Mouse (Mus musculus): ENCODE data around the gene Ttll5.

Gene Ttll5

DNA sequence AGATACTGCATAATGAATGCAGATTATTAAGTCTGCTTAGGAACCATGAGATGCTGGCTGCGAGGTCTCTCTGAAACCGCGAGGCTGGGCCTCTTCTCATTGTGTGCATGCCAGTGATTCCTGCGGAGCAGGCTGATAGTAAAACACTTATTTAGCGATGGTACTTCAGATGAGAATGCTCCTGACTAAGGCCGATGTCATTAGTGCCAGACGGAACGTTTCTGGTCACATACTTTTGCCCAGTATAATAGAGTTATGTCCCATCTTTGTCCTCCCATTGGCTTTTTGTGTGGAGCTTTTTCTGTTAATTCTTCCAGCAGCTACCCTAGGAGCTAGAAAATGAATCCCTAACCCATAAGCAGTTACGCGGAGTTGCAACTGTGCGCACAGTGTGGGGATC is 273.3 kb downstream of the Ttll5 start:
- DNase-seq (ENCODE audit: low spot score in 2 of 2): no peak

DNA sequence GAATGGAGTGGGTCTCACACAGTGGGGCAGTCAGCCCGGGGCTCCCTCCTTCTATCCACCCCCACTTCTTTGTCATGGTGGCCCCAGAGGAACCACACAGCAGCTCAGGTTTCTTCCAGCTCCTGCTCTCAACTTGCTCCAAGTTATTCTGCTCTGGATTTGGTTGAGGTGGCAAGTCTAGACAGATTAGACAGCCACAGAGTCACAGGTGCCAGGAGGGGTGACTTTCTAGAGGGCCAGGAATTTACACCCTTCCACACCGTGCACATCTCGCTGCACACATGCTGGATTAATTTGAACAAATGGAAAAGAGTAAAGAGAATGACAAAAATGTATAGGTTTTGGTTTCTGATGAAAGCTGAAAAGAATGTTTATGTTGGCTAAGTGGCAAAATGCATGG is 276.3 kb downstream of the Ttll5 start:
- DNase-seq (ENCODE audit: low spot score in 2 of 2): no peak

DNA sequence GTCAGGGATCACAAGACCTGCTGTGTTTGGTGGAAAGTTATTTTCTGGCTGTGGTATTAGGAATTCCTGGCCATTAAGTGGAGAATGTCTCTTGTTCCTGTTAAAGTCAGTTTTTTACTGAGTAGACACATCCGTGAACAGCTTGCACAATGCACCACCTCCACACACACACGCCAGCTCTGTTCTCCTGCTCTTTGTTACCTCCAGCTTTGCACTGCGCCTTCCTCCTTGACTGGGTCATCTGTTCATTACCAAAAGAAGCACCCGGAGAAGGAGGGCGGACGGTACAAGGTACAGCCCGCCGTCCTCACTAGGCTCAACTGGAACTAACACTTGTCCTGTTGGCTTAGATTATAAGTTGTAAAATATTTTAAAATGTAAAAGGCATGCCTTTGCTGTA is 278.2 kb downstream of the Ttll5 start:
- no peak for DNase-seq (ENCODE audit: low spot score in 2 of 2)

DNA sequence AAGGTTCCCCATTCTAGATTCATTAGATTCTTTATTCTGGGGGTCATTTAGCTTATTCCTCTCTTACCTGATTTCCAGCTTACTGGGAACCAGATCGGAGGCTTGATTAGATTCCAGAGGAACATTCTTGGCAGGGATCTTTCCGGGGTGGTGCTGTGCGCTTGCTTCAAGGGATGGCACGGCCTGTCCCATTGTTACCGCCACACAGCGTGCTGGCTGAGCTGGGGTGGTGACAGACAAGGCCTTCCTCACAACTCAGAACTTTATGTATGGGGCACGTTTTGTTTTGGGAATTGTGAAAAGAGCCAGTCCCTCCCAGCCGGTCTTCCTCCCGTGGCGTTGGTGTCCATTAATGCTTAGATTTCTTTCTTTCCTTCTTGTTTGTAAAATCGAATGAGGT is 278.9 kb downstream of the Ttll5 start:
- peak in 1 of 2 experiments; percentile 20 for DNase-seq (ENCODE audit: low spot score in 2 of 2)

DNA sequence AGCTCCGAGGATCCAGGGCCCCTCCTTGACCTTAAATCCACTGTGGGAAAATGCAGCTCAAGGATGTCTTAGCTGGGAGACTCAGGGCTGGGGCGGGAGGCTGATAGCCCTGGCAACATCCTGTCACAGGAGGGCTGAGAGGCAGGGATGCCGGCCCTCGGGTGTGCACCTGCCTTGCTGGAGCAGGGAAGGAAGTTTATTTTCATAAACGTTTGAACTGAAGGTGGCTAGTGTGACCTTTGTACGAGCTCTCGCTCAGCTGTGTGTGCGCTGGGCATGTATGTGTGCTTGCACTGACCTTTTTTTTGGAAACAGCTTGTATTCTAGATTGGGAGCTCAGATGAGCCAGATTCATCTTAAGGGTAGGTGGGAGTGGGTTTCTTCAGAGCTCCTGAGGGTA is 279.4 kb downstream of the Ttll5 start:
- DNase-seq (ENCODE audit: low spot score in 2 of 2): peak in 1 of 2 experiments; percentile 6

DNA sequence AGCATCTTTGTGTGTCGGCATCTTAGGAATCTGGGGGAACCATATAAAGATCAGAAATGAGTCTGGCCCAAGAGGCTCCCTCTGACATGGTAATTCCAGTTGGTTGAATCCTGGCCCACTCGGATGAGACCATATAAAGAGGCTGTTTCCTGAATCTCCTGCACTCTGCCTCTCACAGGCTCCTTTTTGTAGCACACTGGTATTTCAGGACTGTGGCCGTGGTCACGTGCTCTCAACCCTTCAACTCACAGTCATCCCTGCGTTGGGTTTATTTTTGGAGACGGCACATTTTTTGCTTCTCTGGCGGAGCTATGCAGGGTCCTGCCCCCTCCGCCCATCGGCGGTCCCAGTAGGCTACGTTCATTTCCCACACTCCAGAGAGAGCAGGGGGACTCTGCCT is 279.8 kb downstream of the Ttll5 start:
- peak in 1 of 2 experiments; percentile 21 for DNase-seq (ENCODE audit: low spot score in 2 of 2)

DNA sequence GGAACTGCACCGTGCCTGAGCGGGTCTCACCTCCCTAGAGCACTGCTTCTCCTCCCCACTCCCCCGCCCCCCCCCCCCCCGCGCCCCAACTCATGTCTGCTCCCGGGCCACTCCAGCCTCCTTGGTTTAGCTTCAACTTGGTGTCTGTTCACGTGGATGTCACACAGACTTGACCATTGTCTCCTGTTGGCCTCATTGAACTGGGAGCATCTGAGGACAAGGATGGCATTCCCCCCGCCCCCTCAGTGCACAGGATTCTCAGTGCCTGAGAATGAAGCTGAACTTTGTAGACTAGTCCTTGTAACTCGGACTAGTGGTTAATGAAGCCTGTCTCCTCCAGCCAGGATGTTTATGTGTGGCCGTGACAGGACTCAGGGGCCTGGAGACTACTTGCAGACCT is 281.1 kb downstream of the Ttll5 start:
- no peak for DNase-seq (ENCODE audit: low spot score in 2 of 2)

DNA sequence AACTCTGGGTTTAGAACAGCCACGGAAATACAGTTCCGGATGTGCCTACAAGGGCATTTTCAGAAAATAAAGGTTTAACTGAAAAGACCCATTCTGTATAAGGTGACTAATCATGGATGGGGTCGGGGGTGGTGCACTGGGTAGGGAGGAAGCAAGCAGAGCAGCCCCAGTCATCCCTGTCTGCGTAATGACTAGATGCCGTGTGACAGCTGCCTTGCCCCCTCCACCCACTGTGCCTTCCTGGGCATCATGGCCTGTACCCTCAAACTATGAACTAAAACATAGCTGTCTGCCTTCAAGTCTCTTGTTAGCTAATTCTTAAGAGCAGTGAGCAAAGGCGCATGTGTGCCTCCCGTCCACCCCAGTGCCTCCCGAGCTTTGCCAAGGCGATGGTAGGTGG is 281.6 kb downstream of the Ttll5 start:
- no peak for DNase-seq (ENCODE audit: low spot score in 2 of 2)

DNA sequence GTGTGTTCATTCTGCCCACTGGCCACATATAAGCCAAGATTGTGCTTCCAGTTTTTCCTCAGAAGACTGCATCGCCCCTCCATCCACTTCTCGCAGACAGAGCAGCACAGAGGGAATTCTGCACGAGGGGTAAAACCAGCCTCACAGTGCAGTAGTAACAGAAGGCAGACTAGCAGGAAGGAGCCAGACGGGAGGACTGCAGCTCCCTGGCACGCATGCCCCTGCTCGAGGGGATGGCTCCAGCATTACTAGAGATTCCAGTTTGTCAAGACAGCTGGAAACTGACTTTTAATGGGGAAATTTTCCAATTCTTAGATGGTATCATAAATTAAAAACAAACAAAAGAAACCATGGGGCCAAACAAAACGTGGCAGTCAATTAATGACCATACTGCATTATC is 283.2 kb downstream of the Ttll5 start:
- no peak for DNase-seq (ENCODE audit: low spot score in 2 of 2)

DNA sequence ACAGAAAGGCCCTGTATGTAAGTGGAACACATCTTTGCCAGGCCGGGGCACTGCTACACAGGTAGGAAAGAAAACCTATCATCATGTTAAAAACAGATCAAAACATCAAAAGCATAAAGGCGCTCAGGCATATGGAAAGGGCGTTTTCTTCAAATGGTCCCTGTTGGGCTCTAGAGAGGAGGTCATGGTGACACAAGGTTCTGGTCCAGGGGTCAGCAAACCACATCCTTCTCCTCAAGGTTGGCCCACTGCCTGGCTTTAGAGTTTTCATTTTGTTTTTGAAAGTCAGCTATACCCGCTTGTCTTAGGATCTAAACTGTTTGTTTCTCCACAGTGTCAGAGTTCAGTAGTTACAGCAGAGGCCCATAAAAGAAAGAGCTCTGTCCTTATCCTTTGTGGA is 285.1 kb downstream of the Ttll5 start:
- DNase-seq (ENCODE audit: low spot score in 2 of 2): no peak

DNA sequence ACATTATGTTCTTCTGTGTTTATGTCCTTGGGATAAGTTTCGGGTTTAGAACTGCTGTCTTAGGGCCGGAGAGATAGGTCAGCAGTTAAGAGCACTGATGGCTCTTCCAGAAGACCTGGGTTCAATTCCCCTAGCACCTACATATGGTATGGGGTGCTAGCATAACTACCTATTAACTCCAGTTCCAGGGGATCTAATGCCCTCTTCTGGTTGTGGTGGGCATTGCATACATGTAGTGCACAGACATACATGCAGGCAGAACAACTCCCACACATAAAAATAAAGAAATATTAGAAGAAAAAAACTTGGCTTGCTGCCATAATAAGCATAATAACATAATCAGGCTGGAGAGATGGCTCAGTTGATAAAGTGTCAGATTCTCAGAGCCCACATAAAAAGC is 286.2 kb downstream of the Ttll5 start:
- DNase-seq (ENCODE audit: low spot score in 2 of 2): no peak

All from frontal cortex, postnatal 36 days (tissue).